Mouse (Mus musculus) liver, adult 2 months (tissue): ENCODE results near the gene Zfp57. TPM values are rescaled to one million over a fixed set of nuclear protein-coding genes. Genes with fewer than 3 reads are reported as not detected.

ENCODE experiments used
- DNase-seq: peaks from one replicate; pipeline ENCODE4 v3.0.0-alpha.2; 2011; ENCODE audit warnings: low read depth, low spot score; ENCODE audit errors: extremely low read depth
- H3K27ac ChIP-seq: fragments of 200-500 bp; replicated peaks from 2 replicates; pipeline ENCODE4 v1.5.1; 2012; ENCODE audit warnings: low read depth, mild to moderate bottlenecking, control low read depth, inconsistent platforms, low read length; ENCODE audit not compliant: insufficient read depth
- H3K27me3 ChIP-seq: fragments of 200-500 bp; 2 replicates; pipeline ENCODE4 v1.6.1; 2012; ENCODE audit warnings: mild to moderate bottlenecking, moderate library complexity, low read length, inconsistent platforms; ENCODE audit not compliant: control insufficient read depth, insufficient read depth
- H3K36me3 ChIP-seq: fragments of 200-500 bp; 2 replicates; pipeline ENCODE4 v1.6.1; 2012; ENCODE audit warnings: low read length, inconsistent platforms; ENCODE audit not compliant: control insufficient read depth, insufficient read depth
- H3K4me1 ChIP-seq: fragments of 200-500 bp; 2 replicates; pipeline ENCODE4 v1.6.1; 2011; ENCODE audit warnings: low read length; ENCODE audit not compliant: control insufficient read depth, insufficient read depth
- H3K4me3 ChIP-seq: fragments of 200-500 bp; 2 replicates; pipeline ENCODE4 v1.5.1; 2011; ENCODE audit warnings: low read depth, mild to moderate bottlenecking, control low read depth, low read length, moderate library complexity; ENCODE audit not compliant: insufficient read depth
- H3K79me2 ChIP-seq: fragments of 200-500 bp; 2 replicates; pipeline ENCODE4 v1.6.1; 2012; ENCODE audit warnings: inconsistent platforms, mild to moderate bottlenecking, low read length, moderate library complexity; ENCODE audit not compliant: control insufficient read depth, insufficient read depth
- H3K9ac ChIP-seq: fragments of 200-500 bp; 2 replicates; pipeline ENCODE4 v1.6.1; 2012; ENCODE audit warnings: low read depth, mild to moderate bottlenecking, control low read depth, inconsistent platforms, low read length
- CTCF ChIP-seq: fragments of 200-500 bp; IDR thresholded peaks from 2 replicates; pipeline ENCODE4 v1.5.1; 2011; ENCODE audit warnings: low read depth, low read length, control low read depth
- POLR2A ChIP-seq: fragments of 200-500 bp; IDR thresholded peaks from 2 replicates; pipeline ENCODE4 v1.6.1; 2011; ENCODE audit warnings: low read length, control low read depth; ENCODE audit not compliant: insufficient read depth; ENCODE audit errors: extremely low read depth
- WGBS: fragments of 180-500 bp; shearing (Covaris S2); methylation state at CpG from one replicate; pipeline ENCODE4 v1.1.7; 2018; 5-methylcytosine and 5-hydroxymethylcytosine counted together
- polyA plus RNA-seq: library from polyadenylated mRNA; depleted of rRNA; stranded (reverse); fragments of >200 nt; gene quantifications from 2 replicates; pipeline ENCODE4 v1.2.3, GENCODE M21; 2012
- total RNA-seq: library from RNA; depleted of rRNA; stranded (reverse); fragments of >200 nt; gene quantifications from 2 replicates; pipeline ENCODE4 v1.2.3, GENCODE M21; 2014

Zfp57 gene
- total and polyA plus RNA-seq, 2 experiments: 0.59 to 0.65 TPM

GRCm38 (mm10) chr17:37002364-37003330, 1.7 kb downstream of the Zfp57 start:
- H3K27me3 ChIP-seq: 0 out of 2 replicates have a peak, but pooled peaks cover 5% of the 10 kb centered on the region
- no peak overlapping the region for H3K27ac ChIP-seq
- TF ChIP-seq CTCF: no peak
- no peaks in the 10 kb centered on the region for H3K36me3 ChIP-seq
- no peaks in the 10 kb centered on the region for H3K79me2 ChIP-seq
- peak; percentile 22 for DNase-seq
- H3K4me1 ChIP-seq: no peaks in the 10 kb centered on the region
- H3K9ac ChIP-seq: peak overlapping the region; percentile 71
- peak overlapping the region; percentile 57 for H3K4me3 ChIP-seq
- WGBS: 3% methylated on average over 49 of the region's 49 CpGs

- Histone ChIP-seq H3K4me1 (no peaks in the 10 kb centered on the region), H3K79me2 (no peaks in the 10 kb centered on the region), H3K9ac (no peak overlapping the region), H3K27me3 (0 out of 2 replicates have a peak, but pooled peaks cover 5% of the 10 kb centered on the region), H3K36me3 (no peaks in the 10 kb centered on the region), H3K4me3 (no peak overlapping the region), H3K27ac (no peak overlapping the region)
- 59% methylated on average over 4 of the region's 4 CpGs for WGBS
- TF ChIP-seq POLR2A: no peak
- TF ChIP-seq CTCF: no peak
- no peak for DNase-seq
Observed at GRCm38 (mm10) chr17:37003366-37003765, 2.4 kb downstream of the Zfp57 start.

- H3K27me3 ChIP-seq: 0 out of 2 replicates have a peak, but pooled peaks cover 2% of the 10 kb centered on the region
- no peaks in the 10 kb centered on the region for H3K4me1 ChIP-seq
- H3K79me2 ChIP-seq: no peaks in the 10 kb centered on the region
- no peaks in the 10 kb centered on the region for H3K36me3 ChIP-seq
- DNase-seq: no peak
- H3K9ac ChIP-seq: no peak overlapping the region
- WGBS: 87% methylated on average over 6 of the region's 6 CpGs
- no peak overlapping the region for H3K4me3 ChIP-seq
- no peak overlapping the region for H3K27ac ChIP-seq
- no peak for TF ChIP-seq POLR2A
- TF ChIP-seq CTCF: no peak
Observed at GRCm38 (mm10) chr17:37008161-37008560, 7.2 kb downstream of the Zfp57 start.

GRCm38 (mm10) chr17:37009460-37010042, 8.6 kb downstream of the Zfp57 start:
- 90% methylated on average over 17 of the region's 17 CpGs for WGBS
- Histone ChIP-seq H3K27ac (no peak overlapping the region), H3K9ac (no peak overlapping the region), H3K4me1 (no peaks in the 10 kb centered on the region), H3K4me3 (no peak overlapping the region), H3K27me3 (no peaks in the 10 kb centered on the region), H3K36me3 (no peaks in the 10 kb centered on the region), H3K79me2 (no peaks in the 10 kb centered on the region)
- TF ChIP-seq POLR2A: no peak
- TF ChIP-seq CTCF: no peak
- no peak for DNase-seq

GRCm38 (mm10) chr17:37011719-37012118, 10.8 kb downstream of the Zfp57 start:
- WGBS: 84% methylated on average over 3 of the region's 3 CpGs
- Histone ChIP-seq H3K27me3 (no peaks in the 10 kb centered on the region), H3K36me3 (no peaks in the 10 kb centered on the region)

More at GRCm38 (mm10) chr17:37011719-37012118, 10.8 kb downstream of the Zfp57 start:
- H3K9ac ChIP-seq: no peak overlapping the region
- TF ChIP-seq CTCF: no peak
- no peak for TF ChIP-seq POLR2A
- H3K79me2 ChIP-seq: no peaks in the 10 kb centered on the region
- H3K27ac ChIP-seq: no peak overlapping the region
- DNase-seq: no peak
- no peaks in the 10 kb centered on the region for H3K4me1 ChIP-seq
- H3K4me3 ChIP-seq: no peak overlapping the region
